Mouse (Mus musculus): ENCODE results near the gene Xrcc4.

DNA sequence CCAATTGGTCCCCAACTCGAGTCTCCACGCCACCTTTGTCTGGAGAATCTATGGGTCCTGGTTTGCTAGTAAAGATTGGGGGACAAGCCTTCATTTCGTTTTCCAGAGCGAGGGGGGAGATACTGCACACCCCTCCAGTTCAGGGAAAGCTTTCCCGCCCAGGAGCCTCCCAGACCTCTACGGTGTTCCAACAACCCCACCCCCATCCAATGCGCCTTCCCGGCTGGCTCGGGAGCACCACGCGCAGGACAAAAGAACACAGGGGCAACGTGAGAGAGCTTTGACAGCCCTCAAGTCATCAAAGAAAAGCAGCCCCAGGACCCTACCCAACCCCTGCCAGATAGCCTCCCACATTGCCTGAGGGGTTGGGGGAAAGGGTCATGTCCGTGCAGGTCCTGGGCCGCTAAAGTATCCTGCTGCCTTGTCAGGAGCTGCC is 348.3 kb downstream of the Xrcc4 start:
- TF ChIP-seq CTCF (IDR thresholded peaks at IDR 0.05; ENCODE audit: low read depth, low read length) (no peak), POLR2A (IDR thresholded peaks at IDR 0.05; ENCODE audit: borderline replicate concordance, low read depth, low read length) (no peak)
